Mouse (Mus musculus): ENCODE data around the gene March11.

DNA sequence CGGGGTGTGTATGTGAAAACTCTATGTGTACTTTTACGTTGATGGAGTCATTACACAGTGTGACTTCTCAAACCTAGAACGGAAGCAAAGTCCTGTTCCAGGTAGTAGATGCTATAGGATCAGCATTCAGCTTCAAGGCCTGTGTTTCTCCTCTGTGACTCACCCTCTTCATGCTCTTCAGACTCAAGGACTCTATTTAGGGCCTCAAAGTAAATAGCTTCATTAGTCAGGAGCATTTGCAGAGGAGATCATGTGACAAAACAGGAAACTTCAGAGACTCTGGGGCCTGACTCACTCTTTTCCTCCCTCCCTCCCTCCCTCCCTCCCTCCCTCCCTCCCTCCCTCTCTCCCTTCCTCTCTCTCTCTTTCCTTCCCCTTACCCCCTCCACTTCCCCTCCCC, 66.1 kb downstream of the March11 start:
- no peak for TF ChIP-seq POLR2A (IDR thresholded peaks at IDR 0.05; ENCODE audit: low read depth, low read length)
- TF ChIP-seq CTCF (IDR thresholded peaks at IDR 0.05; ENCODE audit: extremely low read depth, insufficient read length, insufficient replicate concordance, low read depth, low read length): no peak
